Comparison of ENCODE assay signal across 8 mouse cellular contexts in genomic region chr16:31459968-31460461, GRCm38 (mm10). TPM values are rescaled to one million over a fixed set of nuclear protein-coding genes. Genes with fewer than 3 reads are reported as not detected.
A peak's percentile ranks its signal among the peaks of the same experiment; 100 is the strongest.
DNase-seq lines count a peak whose midpoint lies in the region; ATAC-seq and TF ChIP-seq lines count a peak whose summit lies in the region.

No protein-coding gene starts in this region.

- H3K4me3 ChIP-seq in left cerebral cortex, adult 2 months, result peak overlapping the region; percentile 19; the same call in 1 of the 2 replicates
- H3K4me3 ChIP-seq in embryonic facial prominence, embryonic 11.5 days (ENCODE audit: low read depth, low read length), result no peak overlapping the region
- no peak overlapping the region for H3K4me3 ChIP-seq in stomach, embryonic 14.5 days (ENCODE audit: low read depth, low read length)
- no peak overlapping the region for H3K4me3 ChIP-seq in forebrain, embryonic 13.5 days

- no peaks in the 10 kb centered on the region; the same call in 1 of the 2 replicates for H3K27me3 ChIP-seq in embryonic facial prominence, embryonic 11.5 days (ENCODE audit: control insufficient read depth, insufficient read depth, low read length)
- no peaks in the 10 kb centered on the region for H3K27me3 ChIP-seq in stomach, embryonic 14.5 days (ENCODE audit: control insufficient read depth, insufficient read depth, low read length)
- no peaks in the 10 kb centered on the region for H3K27me3 ChIP-seq in forebrain, embryonic 13.5 days

- H3K9me3 ChIP-seq in embryonic facial prominence, embryonic 11.5 days (replicated peaks; ENCODE audit: control insufficient read depth, low read length), result no peaks in the 10 kb centered on the region
- no peaks in the 10 kb centered on the region for H3K9me3 ChIP-seq in stomach, embryonic 14.5 days (ENCODE audit: control insufficient read depth, low read depth, low read length)
- H3K9me3 ChIP-seq in forebrain, embryonic 13.5 days (replicated peaks), result no peaks in the 10 kb centered on the region; the same call in 1 of the 2 replicates

- H3K4me1 ChIP-seq in embryonic facial prominence, embryonic 11.5 days (ENCODE audit: control insufficient read depth, insufficient read depth, low read length), result no peaks in the 10 kb centered on the region
- H3K4me1 ChIP-seq in stomach, embryonic 14.5 days (ENCODE audit: control insufficient read depth, insufficient read depth, low read length), result peaks cover 2% of the 10 kb centered on the region
- H3K4me1 ChIP-seq in forebrain, embryonic 13.5 days, result peaks cover 29% of the 10 kb centered on the region

- no peak overlapping the region for H3K9ac ChIP-seq in embryonic facial prominence, embryonic 11.5 days (replicated peaks; ENCODE audit: low read length)
- no peak overlapping the region for H3K9ac ChIP-seq in stomach, embryonic 14.5 days (replicated peaks; ENCODE audit: low read depth, low read length)
- no peak overlapping the region; the same call in 1 of the 2 replicates for H3K9ac ChIP-seq in forebrain, embryonic 13.5 days

- TF ChIP-seq CTCF in left cerebral cortex, adult 2 months (IDR thresholded peaks at IDR 0.05), result no peak

- no peak overlapping the region for H3K4me2 ChIP-seq in embryonic facial prominence, embryonic 11.5 days (ENCODE audit: low read depth, low read length)
- H3K4me2 ChIP-seq in stomach, embryonic 14.5 days (replicated peaks; ENCODE audit: low read depth, low read length), result no peak overlapping the region
- no peak overlapping the region for H3K4me2 ChIP-seq in forebrain, embryonic 13.5 days

- WGBS in embryonic facial prominence, embryonic 11.5 days, result 24% methylated on average over 10 of the region's 10 CpGs
- WGBS in large intestine, adult 2 months, result 20% methylated on average over 10 of the region's 10 CpGs
- WGBS in stomach, embryonic 14.5 days, result 31% methylated on average over 10 of the region's 10 CpGs
- 37% methylated on average over 8 of the region's 10 CpGs for WGBS in forebrain, embryonic 13.5 days

- H3K27ac ChIP-seq in left cerebral cortex, adult 2 months, result peak overlapping the region; percentile 92
- no peak overlapping the region for H3K27ac ChIP-seq in embryonic facial prominence, embryonic 11.5 days (replicated peaks; ENCODE audit: low read depth, low read length)
- H3K27ac ChIP-seq in stomach, embryonic 14.5 days (ENCODE audit: low read length), result no peak overlapping the region; the same call in 1 of the 2 replicates
- H3K27ac ChIP-seq in forebrain, embryonic 13.5 days, result no peak overlapping the region

- intact Hi-C loops in left cerebral cortex, adult 2 months (cut with DNase I), result loop anchor here (2.0 to 5.0 kb wide), 4 partner anchors 139 to 457 kb away; no protein-coding TSS in a partner anchor

- no peaks in the 10 kb centered on the region for H3K36me3 ChIP-seq in embryonic facial prominence, embryonic 11.5 days (replicated peaks; ENCODE audit: control insufficient read depth, insufficient read depth, low read depth, low read length)
- H3K36me3 ChIP-seq in stomach, embryonic 14.5 days (ENCODE audit: control insufficient read depth, insufficient read depth, low read length), result no peaks in the 10 kb centered on the region
- H3K36me3 ChIP-seq in forebrain, embryonic 13.5 days (ENCODE audit: poor library complexity, severe bottlenecking), result peaks cover 22% of the 10 kb centered on the region

- peak; percentile 53; the same call in 1 of the 2 replicates for ATAC-seq in embryonic facial prominence, embryonic 11.5 days (replicated peaks; ENCODE audit: insufficient number of reproducible peaks, low FRiP score, low TSS enrichment, low read depth)
- ATAC-seq in stomach, embryonic 14.5 days (ENCODE audit: insufficient number of reproducible peaks, insufficient read depth, low FRiP score, low read depth), result peak; percentile 79
- ATAC-seq in forebrain, embryonic 13.5 days, result no peak

- no peak for DNase-seq in left cerebral cortex, adult 2 months (ENCODE audit: extremely low spot score in 1 of 2, low spot score in 2 of 2)
- no peak for DNase-seq in left cerebral cortex, adult 8-10 months (ENCODE audit: low spot score in 2 of 2)
- peak; percentile 18 for DNase-seq in embryonic facial prominence, embryonic 11.5 days (ENCODE audit: low spot score)
- DNase-seq in large intestine, adult 2 months (ENCODE audit: low read depth, low spot score), result peak; percentile 62
- DNase-seq in MN1 (ENCODE audit: low spot score), result no peak
- DNase-seq in spleen, adult 18-20 months, result no peak

RNA-seq across cellular contexts. Expression of gene Bdh1, which starts 37.9 kb away (rescaled TPM):
- 100 to 1,000 TPM; 108 TPM for total RNA-seq in left cerebral cortex, adult 2 months (2021)
- 100 to 1,000 TPM in 1 of 4 experiments, 10 to 100 TPM in 3; 97.0 to 119 (median 97.8) TPM for total RNA-seq in left cerebral cortex, adult 8-10 months (2022)
- polyA plus RNA-seq in embryonic facial prominence, embryonic 11.5 days (2014; fragmentation: Nextera tagmentation; extraction: Ambion mirVana), result 18.8 and 21.0 TPM in 2 replicates
- polyA plus RNA-seq in large intestine, adult 2 months (2012; rRNA removed), result 156 and 185 TPM in 2 replicates
- polyA plus RNA-seq in stomach, embryonic 14.5 days (2014; fragmentation: Nextera tagmentation; extraction: Ambion mirVana), result 30.0 TPM in 2 replicates
- polyA plus RNA-seq in forebrain, embryonic 13.5 days (2015; fragmentation: Nextera tagmentation; extraction: Ambion mirVana), result 71.3 and 88.7 TPM in 2 replicates

Comparison
In these comparisons a context has a peak if more than half of its experiments do, and no peak if none do; other contexts are left out.
1. DNase-seq: peak in embryonic facial prominence, embryonic 11.5 days (single experiment) and large intestine, adult 2 months (single experiment); none in left cerebral cortex, adult 2 months (0 of 2), left cerebral cortex, adult 8-10 months (0 of 2), MN1 (single experiment) and spleen, adult 18-20 months (0 of 2).